Mouse (Mus musculus): ENCODE data around the gene Lrrc29.

DNA sequence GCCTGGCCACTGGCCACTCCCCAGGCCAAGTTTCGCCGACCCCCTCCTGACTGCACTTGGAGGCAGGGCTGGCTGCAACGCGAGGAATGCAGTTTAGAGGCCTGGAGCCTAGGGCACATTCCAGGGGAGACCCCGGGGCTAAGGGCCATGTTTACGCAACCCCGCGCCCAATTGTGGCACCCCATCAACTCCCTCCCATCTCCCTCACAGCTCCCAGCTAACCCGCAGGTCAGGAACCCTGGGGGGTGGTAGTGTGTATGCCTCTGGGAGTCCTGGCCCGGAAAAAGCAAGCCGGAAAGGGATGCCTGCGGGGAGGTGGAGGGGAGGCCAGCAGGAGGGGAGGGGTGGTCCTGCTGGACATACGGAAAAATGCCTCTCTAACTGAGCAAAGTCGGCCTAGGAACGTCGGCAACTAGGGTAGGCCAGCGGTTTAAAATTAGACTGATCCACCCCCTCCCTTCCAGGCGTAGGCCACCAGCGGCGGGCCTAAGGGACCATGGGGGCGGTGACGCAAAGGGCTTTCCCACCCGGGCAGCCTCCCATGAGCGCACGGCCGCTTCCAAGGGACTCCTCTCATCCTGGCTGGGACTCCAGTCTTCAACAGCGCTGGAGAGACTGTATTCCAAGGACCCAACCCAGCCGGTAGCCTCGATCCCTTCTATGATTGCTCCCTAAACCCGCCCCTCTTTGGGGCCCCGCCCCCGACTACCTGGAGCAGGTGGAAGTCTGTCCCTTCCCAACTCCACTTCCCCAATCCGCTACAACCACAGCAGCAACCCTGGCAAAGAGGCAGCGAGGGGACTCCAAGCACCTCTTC, 20.7 kb upstream of the Lrrc29 start:
- peak; percentile 41; the same call in 1 of the 2 replicates for TF ChIP-seq POLR2A (IDR thresholded peaks at IDR 0.05; ENCODE audit: borderline replicate concordance, extremely low read depth, low read depth, low read length)
- no peak for TF ChIP-seq CTCF (IDR thresholded peaks at IDR 0.05; ENCODE audit: insufficient read depth, low read length)
